Mouse (Mus musculus): ENCODE data around the gene Crisp2.

DNA sequence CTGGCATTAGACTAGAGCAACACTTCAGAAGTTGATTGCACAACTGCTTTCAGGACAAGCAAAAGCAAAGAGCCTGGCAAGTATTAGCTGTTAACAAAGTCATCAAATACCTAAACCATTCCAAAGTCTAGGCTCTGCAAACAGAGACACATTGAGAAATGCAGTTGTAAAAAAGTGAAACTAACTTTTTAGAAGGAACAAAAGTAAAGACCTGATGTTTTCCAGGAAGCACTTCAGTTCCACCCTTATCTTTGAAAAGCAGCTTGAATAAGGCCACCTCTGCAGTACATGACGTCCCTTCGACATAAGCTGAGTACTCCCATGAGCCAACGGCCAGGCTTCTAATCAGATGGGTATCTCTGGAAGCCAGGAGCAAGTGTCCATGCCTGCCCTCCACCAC lies 253 bp downstream of the Crisp2 start:
- TF ChIP-seq POLR2A (IDR thresholded peaks at IDR 0.05; ENCODE audit: control insufficient read depth, extremely low read depth, insufficient read depth, low read length, poor library complexity) (no peak), CTCF (IDR thresholded peaks at IDR 0.05; ENCODE audit: borderline replicate concordance, control insufficient read depth, extremely low read depth, insufficient read depth, low read length, poor library complexity) (no peak)
